Mouse (Mus musculus) heart, embryonic 12.5 days (tissue): ENCODE measurements around the gene Stk11ip. TPM values are rescaled to one million over a fixed set of nuclear protein-coding genes. Genes with fewer than 3 reads are reported as not detected.

Experiments
- ATAC-seq: fragments of 200-750 bp; cut with Nextera tagmentation; 2 replicates; pipeline ENCODE4 v1.8.0; 2017; ENCODE audit warnings: moderate TSS enrichment, moderate library complexity; ENCODE audit not compliant: insufficient number of reproducible peaks, low FRiP score
- H3K27ac ChIP-seq: fragments of 300-500 bp; sonication (generic); 2 replicates; pipeline ENCODE4 v1.5.1; 2016; ENCODE audit warnings: mild to moderate bottlenecking, moderate library complexity; ENCODE audit not compliant: poor library complexity, severe bottlenecking
- H3K27me3 ChIP-seq: fragments of 300-500 bp; sonication (generic); replicated peaks from 2 replicates; pipeline ENCODE4 v1.6.1; 2016; ENCODE audit warnings: mild to moderate bottlenecking, moderate library complexity
- H3K36me3 ChIP-seq: fragments of 300-500 bp; sonication (generic); 2 replicates; pipeline ENCODE4 v1.6.1; 2016; ENCODE audit warnings: mild to moderate bottlenecking, moderate library complexity
- H3K4me1 ChIP-seq: fragments of 300-500 bp; sonication (generic); replicated peaks from 2 replicates; pipeline ENCODE4 v1.6.1; 2016; ENCODE audit warnings: mild to moderate bottlenecking
- H3K4me2 ChIP-seq: fragments of 300-500 bp; sonication (generic); 2 replicates; pipeline ENCODE4 v1.6.1; 2016; ENCODE audit warnings: mild to moderate bottlenecking, moderate library complexity
- H3K4me3 ChIP-seq: fragments of 300-500 bp; sonication (generic); 2 replicates; pipeline ENCODE4 v1.5.1; 2016; ENCODE audit warnings: mild to moderate bottlenecking
- H3K9ac ChIP-seq: fragments of 300-500 bp; sonication (generic); 2 replicates; pipeline ENCODE4 v1.6.1; 2016; ENCODE audit warnings: mild to moderate bottlenecking, moderate library complexity
- H3K9me3 ChIP-seq: fragments of 300-500 bp; sonication (generic); replicated peaks from 2 replicates; pipeline ENCODE4 v1.6.1; 2016; ENCODE audit warnings: mild to moderate bottlenecking, moderate library complexity
- WGBS: fragments of 180-500 bp; shearing (Covaris S2); methylation state at CpG from one replicate; pipeline ENCODE4 v1.1.7; 2016; 5-methylcytosine and 5-hydroxymethylcytosine counted together
- polyA plus RNA-seq: library from polyadenylated mRNA; unstranded; fragments of >200 nt; fragmentation: Nextera tagmentation; extraction: Ambion mirVana; gene quantifications from 2 replicates; pipeline ENCODE4 v1.2.1, GENCODE M21; 2016

Stk11ip gene
- polyA plus RNA-seq, 1 experiment from 2014 or later, result 20.5 TPM

DNA sequence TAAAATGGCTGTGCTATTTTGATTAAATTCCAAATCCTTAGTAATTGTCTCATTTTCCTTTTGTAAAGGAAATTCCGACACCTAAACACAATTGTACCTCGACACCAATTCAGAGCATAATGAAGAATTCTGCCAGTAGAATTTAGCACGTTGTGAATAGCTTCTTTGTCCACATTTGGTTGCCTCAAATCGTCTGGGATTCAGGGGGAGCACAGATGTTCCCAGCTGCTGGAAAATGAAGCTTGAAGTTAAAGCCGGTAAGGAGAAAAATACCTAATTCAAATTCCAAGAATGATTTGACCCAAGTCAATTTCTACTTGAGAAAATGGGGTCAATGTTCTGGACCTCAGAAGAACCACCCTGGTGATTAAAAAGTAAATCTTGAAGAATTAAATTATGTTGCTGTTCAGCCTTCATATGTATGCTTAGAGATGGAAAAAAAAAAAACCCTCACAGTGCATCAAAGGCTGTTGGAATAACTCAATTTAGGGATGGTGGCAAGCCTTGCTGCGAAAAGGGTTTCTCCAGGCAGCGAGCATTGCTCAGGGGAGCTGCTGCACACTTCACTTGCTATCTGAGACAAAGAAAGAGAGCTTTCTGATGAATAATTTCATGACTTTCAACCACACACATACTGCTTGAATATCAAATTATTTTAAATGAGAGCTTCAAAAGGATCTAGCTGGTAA lies 60.8 kb downstream of the Stk11ip start:
- H3K27ac ChIP-seq, result no peak overlapping the region
- H3K9me3 ChIP-seq, result no peaks in the 10 kb centered on the region
- no peaks in the 10 kb centered on the region for H3K4me1 ChIP-seq
- H3K27me3 ChIP-seq, result no peaks in the 10 kb centered on the region
- no peak overlapping the region for H3K4me2 ChIP-seq
- no peak overlapping the region for H3K9ac ChIP-seq
- H3K4me3 ChIP-seq, result no peak overlapping the region
- ATAC-seq, result no peak
- no peaks in the 10 kb centered on the region for H3K36me3 ChIP-seq
- 64% methylated on average over 7 of the region's 7 CpGs for WGBS

GRCm38 (mm10) chr1:75582625-75582956 lies 61.3 kb downstream of the Stk11ip start:
- H3K4me3 ChIP-seq, result no peak overlapping the region
- H3K36me3 ChIP-seq, result no peaks in the 10 kb centered on the region
- H3K27me3 ChIP-seq, result no peaks in the 10 kb centered on the region
- H3K9me3 ChIP-seq, result no peaks in the 10 kb centered on the region
- 80% methylated on average over 5 of the region's 5 CpGs for WGBS
- H3K27ac ChIP-seq, result no peak overlapping the region
- peaks cover 3% of the 10 kb centered on the region for H3K4me1 ChIP-seq
- no peak overlapping the region for H3K9ac ChIP-seq
- H3K4me2 ChIP-seq, result no peak overlapping the region
- no peak for ATAC-seq

DNA sequence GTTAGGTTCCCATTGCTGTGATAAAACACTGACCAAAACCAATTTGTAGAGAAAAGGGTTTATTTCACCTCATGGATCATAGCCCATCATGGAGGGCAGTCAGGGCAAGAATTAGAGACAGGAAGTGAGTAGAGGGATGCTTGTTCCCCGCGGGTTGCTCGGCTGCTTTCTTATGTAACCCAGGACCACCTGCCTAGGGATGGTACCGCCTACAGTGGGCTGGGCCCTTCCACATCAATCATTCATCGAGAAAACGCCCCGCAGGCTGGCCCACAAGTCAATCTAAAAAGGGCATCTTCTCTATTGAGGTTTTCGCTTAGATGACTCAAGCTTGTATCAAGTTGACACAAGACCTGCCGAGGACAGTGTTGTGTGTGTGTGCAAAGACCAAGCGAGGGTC lies 61.7 kb downstream of the Stk11ip start:
- no peak overlapping the region for H3K4me2 ChIP-seq

DNA sequence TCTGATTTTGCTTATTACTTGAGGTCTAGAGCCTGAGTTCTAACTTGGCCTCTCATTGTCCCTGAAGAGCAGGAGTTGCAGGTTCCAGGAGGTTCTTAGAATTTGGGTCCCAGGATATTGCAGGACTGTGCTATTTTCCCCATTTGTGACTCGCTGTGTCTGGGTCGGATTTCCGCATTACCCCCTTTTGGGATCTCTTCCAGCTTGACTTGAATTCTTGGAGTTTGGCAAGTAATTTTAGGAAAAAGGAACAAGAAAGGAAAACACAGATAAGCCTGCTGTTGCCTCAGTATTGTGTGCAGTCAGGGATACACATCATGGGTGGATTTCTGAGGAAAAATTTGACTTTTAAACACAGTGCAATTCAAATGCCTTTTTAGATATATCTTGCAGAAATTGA lies 65.5 kb downstream of the Stk11ip start:
- Histone ChIP-seq H3K27ac (no peak overlapping the region), H3K27me3 (no peaks in the 10 kb centered on the region), H3K9ac (no peak overlapping the region), H3K4me1 (peaks cover 32% of the 10 kb centered on the region), H3K9me3 (no peaks in the 10 kb centered on the region), H3K4me3 (no peak overlapping the region), H3K36me3 (no peaks in the 10 kb centered on the region), H3K4me2 (no peak overlapping the region)
- WGBS, result 77% methylated on average over 3 of the region's 3 CpGs
- ATAC-seq, result no peak

More for the DNA sequence above, 61.7 kb downstream of the Stk11ip start:
- 69% methylated on average over 10 of the region's 10 CpGs for WGBS
- ATAC-seq, result no peak
- Histone ChIP-seq H3K27me3 (no peaks in the 10 kb centered on the region), H3K9me3 (no peaks in the 10 kb centered on the region), H3K9ac (no peak overlapping the region), H3K36me3 (no peaks in the 10 kb centered on the region), H3K27ac (no peak overlapping the region), H3K4me1 (peaks cover 7% of the 10 kb centered on the region), H3K4me3 (no peak overlapping the region)

Other genes with a start within 250 kb of the Stk11ip start
- gene Resp18, start 243.1 kb upstream of the Stk11ip start, polyA plus RNA-seq, result not detected in 2 replicates
- 113 TPM in 2 replicates for gene Dnpep, start 203.5 kb upstream of the Stk11ip start, polyA plus RNA-seq
- 500 and 521 TPM in 2 replicates for gene Des, start 161.2 kb upstream of the Stk11ip start, polyA plus RNA-seq
- gene Speg, start 146.2 kb upstream of the Stk11ip start, polyA plus RNA-seq, result 61.5 and 67.4 TPM in 2 replicates
- gene Gmppa, start 85.6 kb upstream of the Stk11ip start, polyA plus RNA-seq, result 67.7 and 69.1 TPM in 2 replicates
- 0.24 and 0.33 TPM in 2 replicates for gene Asic4, start 71.1 kb upstream of the Stk11ip start, polyA plus RNA-seq
- gene Chpf, start 42.2 kb upstream of the Stk11ip start, polyA plus RNA-seq, result 35.2 and 37.8 TPM in 2 replicates
- 0.41 and 0.49 TPM in 2 replicates for gene Tmem198, start 42.0 kb upstream of the Stk11ip start, polyA plus RNA-seq
- 137 and 147 TPM in 2 replicates for gene Obsl1, start 15.1 kb upstream of the Stk11ip start, polyA plus RNA-seq
- gene Inha, start 14.5 kb upstream of the Stk11ip start, polyA plus RNA-seq, result 7.5 and 9.2 TPM in 2 replicates
- gene Slc4a3, start 24.7 kb downstream of the Stk11ip start, polyA plus RNA-seq, result 32.6 and 35.7 TPM in 2 replicates